Mouse (Mus musculus) lung, embryonic 14.5 days (tissue): ENCODE data around the gene Itgb5. TPM values are rescaled to one million over a fixed set of nuclear protein-coding genes. Genes with fewer than 3 reads are reported as not detected.
A peak's percentile ranks its signal among the peaks of the same experiment; 100 is the strongest.

Experiments used
- ATAC-seq: fragments of 200-750 bp; cut with Nextera tagmentation; 2 replicates; pipeline ENCODE4 v1.8.0; 2017; ENCODE audit warnings: mild to moderate bottlenecking, moderate TSS enrichment, moderate library complexity; ENCODE audit not compliant: insufficient read depth
- DNase-seq: peaks from one replicate; pipeline ENCODE4 v3.0.0-alpha.2; 2015
- H3K27ac ChIP-seq: fragments of 300-500 bp; sonication (generic); 2 replicates; pipeline ENCODE4 v1.5.1; 2014; ENCODE audit warnings: low read depth, mild to moderate bottlenecking, moderate library complexity
- H3K27me3 ChIP-seq: fragments of 300-500 bp; sonication (generic); 2 replicates; pipeline ENCODE4 v1.6.1; 2014; ENCODE audit warnings: low read length, control low read depth; ENCODE audit not compliant: insufficient read depth
- H3K36me3 ChIP-seq: fragments of 300-500 bp; sonication (generic); 2 replicates; pipeline ENCODE4 v1.6.1; 2014; ENCODE audit warnings: control low read depth; ENCODE audit not compliant: insufficient read depth
- H3K4me1 ChIP-seq: fragments of 300-500 bp; sonication (generic); 2 replicates; pipeline ENCODE4 v1.6.1; 2014; ENCODE audit warnings: antibody characterized with exemption, control low read depth; ENCODE audit not compliant: insufficient read depth
- H3K4me2 ChIP-seq: fragments of 300-500 bp; sonication (generic); 2 replicates; pipeline ENCODE4 v1.6.1; 2014; ENCODE audit warnings: mild to moderate bottlenecking
- H3K4me3 ChIP-seq: fragments of 300-500 bp; sonication (generic); 2 replicates; pipeline ENCODE4 v1.5.1; 2014; ENCODE audit warnings: low read depth, low read length
- H3K9ac ChIP-seq: fragments of 300-500 bp; sonication (generic); 2 replicates; pipeline ENCODE4 v1.6.1; 2014
- H3K9me3 ChIP-seq: fragments of 300-500 bp; sonication (generic); 2 replicates; pipeline ENCODE4 v1.6.1; 2016; ENCODE audit warnings: low read depth, low read length, control low read depth
- CTCF ChIP-seq: IDR thresholded peaks from 2 replicates; pipeline ENCODE4 v1.5.1; 2016; ENCODE audit warnings: antibody characterized with exemption, low read depth
- WGBS: fragments of 180-500 bp; shearing (Covaris S2); extraction: QIAGEN DNeasy Blood & Tissue Kit; methylation state at CpG from one replicate; pipeline ENCODE4 v1.1.7; 2014; 5-methylcytosine and 5-hydroxymethylcytosine counted together
- polyA plus RNA-seq: library from polyadenylated mRNA; unstranded; fragments of >200 nt; fragmentation: Nextera tagmentation; extraction: Ambion mirVana; gene quantifications from 2 replicates; pipeline ENCODE4 v1.2.1, GENCODE M21; 2014

The Itgb5 gene
- polyA plus RNA-seq, 1 experiment from 2014 or later: 64.5 TPM

DNA sequence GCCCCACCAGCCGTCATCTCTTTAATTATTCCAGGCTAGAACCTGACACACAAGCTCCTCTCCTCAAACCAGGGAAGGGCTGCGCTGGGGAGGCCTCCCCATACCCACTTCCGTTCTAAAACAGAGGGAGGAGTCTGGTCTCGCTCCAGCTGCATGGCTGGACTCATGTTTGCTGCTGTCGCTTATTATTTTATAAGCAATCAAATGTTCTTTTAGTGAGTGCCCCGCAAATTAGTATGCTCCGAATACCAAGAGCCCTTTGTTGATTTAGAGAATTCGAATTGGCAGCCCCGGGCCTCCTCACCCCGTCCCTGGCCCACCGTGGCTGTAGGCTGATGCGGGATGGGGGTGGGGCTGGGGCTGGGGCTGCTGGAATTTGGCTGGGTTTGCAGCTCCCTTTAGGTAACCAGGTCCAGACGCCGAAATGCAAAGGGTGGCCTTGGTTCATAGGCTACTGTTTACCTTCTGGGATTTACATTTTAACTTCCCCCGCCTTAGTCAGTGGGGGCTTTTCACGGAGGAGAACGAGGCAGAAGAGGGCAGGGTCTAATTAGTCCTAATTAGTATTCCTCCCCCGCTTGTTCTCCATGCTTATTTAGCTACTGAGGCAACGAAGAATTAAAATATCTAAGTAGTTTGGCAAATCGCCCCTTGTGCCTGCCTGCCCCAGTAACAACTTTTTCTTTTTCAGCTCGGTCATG is 3.4 kb downstream of the Itgb5 start:
- Histone ChIP-seq H3K27me3 (no peaks in the 10 kb centered on the region), H3K4me3 (peak overlapping the region; percentile 26), H3K36me3 (no peaks in the 10 kb centered on the region), H3K9me3 (no peaks in the 10 kb centered on the region), H3K4me1 (peaks cover 23% of the 10 kb centered on the region; the same call in 1 of the 2 replicates), H3K4me2 (peak overlapping the region; percentile 67), H3K9ac (peak overlapping the region; percentile 43), H3K27ac (peak overlapping the region; percentile 85)
- no peak for TF ChIP-seq CTCF
- 5% methylated on average over 21 of the region's 21 CpGs for WGBS
- ATAC-seq (no peak), DNase-seq (peak; percentile 77)

GRCm38 (mm10) chr16:33833429-33833753 is 3.9 kb downstream of the Itgb5 start:
- H3K9ac ChIP-seq: peak overlapping the region; percentile 43

DNA sequence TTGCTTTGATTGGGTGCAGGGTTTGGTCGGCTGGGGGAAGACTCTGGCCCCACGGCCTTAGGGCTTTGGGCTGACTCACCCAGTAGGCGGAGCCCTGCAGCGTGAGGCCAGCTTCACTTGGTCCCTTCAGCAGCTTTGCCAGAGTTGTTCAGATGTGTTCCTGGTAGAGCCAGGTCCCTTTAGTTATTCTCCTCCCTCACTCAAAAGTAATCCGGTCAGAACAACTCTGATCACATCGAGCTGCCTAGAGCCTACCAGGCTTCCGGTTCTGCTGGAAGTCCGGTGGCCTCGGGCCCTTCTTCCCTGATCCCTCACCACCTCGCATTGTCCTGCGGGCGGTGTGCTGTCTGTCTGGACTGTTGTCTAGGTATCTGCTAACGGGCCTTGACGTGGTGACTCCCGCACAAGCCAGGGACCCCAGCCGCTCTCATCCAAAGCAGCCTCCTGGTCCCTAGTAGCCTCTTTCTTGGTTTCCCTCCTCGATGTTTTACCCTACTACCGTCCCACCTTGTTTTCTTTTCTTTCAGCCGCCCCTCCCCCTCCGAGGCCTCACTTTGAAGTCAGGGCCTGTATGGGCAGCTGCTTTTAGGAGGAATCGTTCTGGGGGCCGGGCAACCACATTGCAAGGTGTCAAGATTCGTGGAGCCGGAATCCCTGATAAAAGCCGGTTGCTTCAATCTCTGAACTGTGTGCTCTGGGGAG is 4.5 kb downstream of the Itgb5 start:
- Histone ChIP-seq H3K4me1 (peaks cover 22% of the 10 kb centered on the region; the same call in 1 of the 2 replicates), H3K27ac (peak overlapping the region; percentile 22; the same call in 1 of the 2 replicates), H3K9me3 (no peaks in the 10 kb centered on the region), H3K27me3 (no peaks in the 10 kb centered on the region), H3K4me2 (peak overlapping the region; percentile 67), H3K9ac (peak overlapping the region; percentile 43; the same call in 1 of the 2 replicates), H3K36me3 (no peaks in the 10 kb centered on the region), H3K4me3 (peak overlapping the region; percentile 26)
- 6% methylated on average over 25 of the region's 25 CpGs for WGBS
- DNase-seq (peak; percentile 78), ATAC-seq (peak; percentile 37; the same call in 1 of the 2 replicates)
- TF ChIP-seq CTCF: peak; percentile 50

More at GRCm38 (mm10) chr16:33833429-33833753, 3.9 kb downstream of the Itgb5 start:
- H3K4me1 ChIP-seq: peaks cover 23% of the 10 kb centered on the region; the same call in 1 of the 2 replicates
- no peak for TF ChIP-seq CTCF
- ATAC-seq (no peak), DNase-seq (no peak)
- peak overlapping the region; percentile 26; the same call in 1 of the 2 replicates for H3K4me3 ChIP-seq
- 17% methylated on average over 5 of the region's 5 CpGs for WGBS
- H3K9me3 ChIP-seq: no peaks in the 10 kb centered on the region
- H3K36me3 ChIP-seq: no peaks in the 10 kb centered on the region
- no peaks in the 10 kb centered on the region for H3K27me3 ChIP-seq
- peak overlapping the region; percentile 22; the same call in 1 of the 2 replicates for H3K27ac ChIP-seq
- peak overlapping the region; percentile 67 for H3K4me2 ChIP-seq

- DNase-seq (peak; percentile 18), ATAC-seq (no peak)
- 65% methylated on average over 3 of the region's 3 CpGs for WGBS
- H3K4me2 ChIP-seq: no peak overlapping the region
- no peaks in the 10 kb centered on the region for H3K36me3 ChIP-seq
- no peak overlapping the region for H3K4me3 ChIP-seq
- H3K27ac ChIP-seq: no peak overlapping the region
- H3K9me3 ChIP-seq: no peaks in the 10 kb centered on the region
- H3K9ac ChIP-seq: no peak overlapping the region
- H3K4me1 ChIP-seq: peaks cover 20% of the 10 kb centered on the region; the same call in 1 of the 2 replicates
- no peak for TF ChIP-seq CTCF
- H3K27me3 ChIP-seq: no peaks in the 10 kb centered on the region
These were observed 7.2 kb downstream of the Itgb5 start for GRCm38 (mm10) chr16:33836676-33837075.

DNA sequence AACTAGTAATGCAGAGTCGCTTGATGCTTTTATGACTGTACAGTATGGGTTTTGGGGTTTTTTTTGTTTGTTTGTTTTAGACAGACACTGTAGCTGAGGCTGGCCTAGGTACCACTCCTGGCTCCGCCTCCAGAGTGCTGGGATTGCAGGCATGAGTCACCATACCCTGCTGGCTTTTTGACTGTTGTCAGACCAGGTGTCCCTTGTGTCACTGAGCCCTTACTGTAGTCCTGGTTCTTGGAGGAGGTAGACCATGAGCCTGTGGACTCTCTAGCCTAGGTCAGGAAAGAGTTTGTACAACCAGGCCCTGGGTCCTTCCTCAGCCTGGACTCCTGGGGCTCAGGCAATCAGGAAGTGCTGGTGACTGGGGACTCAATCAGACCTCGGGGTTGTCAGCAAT is 7.7 kb downstream of the Itgb5 start:
- no peak for ATAC-seq
- H3K27ac ChIP-seq: no peak overlapping the region

GRCm38 (mm10) chr16:33840616-33841015 is 11.2 kb downstream of the Itgb5 start:
- Histone ChIP-seq H3K4me1 (no peaks in the 10 kb centered on the region), H3K27ac (no peak overlapping the region), H3K4me3 (no peak overlapping the region), H3K36me3 (no peaks in the 10 kb centered on the region), H3K4me2 (no peak overlapping the region), H3K9me3 (no peaks in the 10 kb centered on the region), H3K27me3 (no peaks in the 10 kb centered on the region), H3K9ac (no peak overlapping the region)
- WGBS: 56% methylated on average over 6 of the region's 6 CpGs
- TF ChIP-seq CTCF: no peak
- ATAC-seq (no peak), DNase-seq (no peak)

More for the DNA sequence above, 7.7 kb downstream of the Itgb5 start:
- Histone ChIP-seq H3K9ac (no peak overlapping the region), H3K36me3 (no peaks in the 10 kb centered on the region), H3K9me3 (no peaks in the 10 kb centered on the region), H3K4me1 (peaks cover 20% of the 10 kb centered on the region; the same call in 1 of the 2 replicates), H3K4me3 (no peak overlapping the region), H3K4me2 (no peak overlapping the region), H3K27me3 (no peaks in the 10 kb centered on the region)
- WGBS: 74% methylated on average over 3 of the region's 3 CpGs
- DNase-seq: no peak
- TF ChIP-seq CTCF: no peak

DNA sequence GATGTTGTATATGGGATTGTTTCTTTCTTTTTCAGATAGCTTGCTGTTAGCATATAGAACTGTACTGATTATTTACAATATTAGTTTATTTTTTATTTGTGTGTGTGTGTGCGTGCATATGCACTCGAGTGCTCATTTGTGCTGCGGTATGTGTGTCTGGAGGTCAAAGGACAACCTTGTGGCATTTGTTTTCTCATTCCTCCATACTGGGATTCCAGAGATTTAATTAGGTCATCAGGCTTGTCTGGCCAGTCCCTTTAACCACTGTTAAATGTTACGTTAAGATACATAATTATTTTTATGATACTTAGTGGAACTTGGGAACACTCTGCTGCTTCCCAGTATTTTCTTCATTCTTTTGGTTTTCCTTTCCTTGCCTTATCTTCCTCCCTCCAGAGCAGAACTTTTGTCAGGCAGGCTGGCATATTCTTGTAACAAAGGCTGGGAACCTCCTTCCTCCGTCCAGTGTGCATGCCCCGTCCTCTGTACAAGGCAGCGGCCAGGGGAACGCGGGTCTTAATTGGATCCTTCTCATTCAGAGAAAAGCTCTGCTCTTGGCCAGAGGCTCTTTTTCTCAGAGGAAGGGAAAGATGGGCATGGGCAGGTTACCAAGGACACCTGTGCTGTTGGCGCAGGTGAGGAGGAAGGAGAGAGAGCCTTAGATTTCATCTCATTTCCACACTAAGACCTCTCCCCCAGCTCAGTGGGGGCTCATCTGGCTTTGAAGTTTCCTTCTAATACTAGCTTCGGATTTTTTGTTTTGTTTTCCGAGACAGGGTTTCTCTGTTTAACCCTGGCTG is 12.8 kb downstream of the Itgb5 start:
- Histone ChIP-seq H3K4me3 (no peak overlapping the region), H3K9ac (no peak overlapping the region), H3K4me1 (no peaks in the 10 kb centered on the region), H3K27ac (no peak overlapping the region), H3K36me3 (peaks cover 6% of the 10 kb centered on the region), H3K9me3 (no peaks in the 10 kb centered on the region), H3K4me2 (no peak overlapping the region), H3K27me3 (no peaks in the 10 kb centered on the region)
- ATAC-seq: no peak
- DNase-seq: no peak
- TF ChIP-seq CTCF: no peak
- 80% methylated on average over 12 of the region's 12 CpGs for WGBS
